Mouse (Mus musculus): ENCODE data around the gene Laptm5. TPM values are rescaled to one million over a fixed set of nuclear protein-coding genes. Genes with fewer than 3 reads are reported as not detected.

Gene Laptm5
- polyA plus RNA-seq, 1 experiment, result 1,969 TPM

GRCm38 (mm10) chr4:130947094-130947647 is 34.2 kb downstream of the Laptm5 start:
- Histone ChIP-seq H3K4me1 (replicated peaks; ENCODE audit: control insufficient read depth, insufficient read depth, low read length) (peaks cover 2% of the 10 kb centered on the region; the same call in 1 of the 2 replicates), H3K36me3 (ENCODE audit: control insufficient read depth, insufficient read depth, low read length) (no peaks in the 10 kb centered on the region), H3K27me3 (ENCODE audit: control insufficient read depth, insufficient read depth, low read length) (no peaks in the 10 kb centered on the region), H3K27ac (ENCODE audit: control insufficient read depth, insufficient read depth, low read length) (no peak overlapping the region), H3K4me3 (ENCODE audit: control insufficient read depth, insufficient read depth, low read length) (no peak overlapping the region)
- TF ChIP-seq CTCF (IDR thresholded peaks at IDR 0.05; ENCODE audit: borderline replicate concordance, control insufficient read depth, extremely low read depth, insufficient read depth, low read length, poor library complexity) (no peak), POLR2A (IDR thresholded peaks at IDR 0.05; ENCODE audit: control insufficient read depth, extremely low read depth, insufficient read depth, low read length, poor library complexity) (no peak)
- WGBS, result 38% methylated on average over 13 of the region's 13 CpGs
- peak; percentile 25 for DNase-seq

- no peak for DNase-seq
- Histone ChIP-seq H3K36me3 (ENCODE audit: control insufficient read depth, insufficient read depth, low read length) (no peaks in the 10 kb centered on the region), H3K4me1 (replicated peaks; ENCODE audit: control insufficient read depth, insufficient read depth, low read length) (peaks cover 2% of the 10 kb centered on the region; the same call in 1 of the 2 replicates), H3K27ac (ENCODE audit: control insufficient read depth, insufficient read depth, low read length) (no peak overlapping the region), H3K4me3 (ENCODE audit: control insufficient read depth, insufficient read depth, low read length) (no peak overlapping the region), H3K27me3 (ENCODE audit: control insufficient read depth, insufficient read depth, low read length) (no peaks in the 10 kb centered on the region)
- WGBS, result 89% methylated on average over 35 of the region's 35 CpGs
- TF ChIP-seq POLR2A (IDR thresholded peaks at IDR 0.05; ENCODE audit: control insufficient read depth, extremely low read depth, insufficient read depth, low read length, poor library complexity), result no peak
- TF ChIP-seq CTCF (IDR thresholded peaks at IDR 0.05; ENCODE audit: borderline replicate concordance, control insufficient read depth, extremely low read depth, insufficient read depth, low read length, poor library complexity), result no peak
Observed at GRCm38 (mm10) chr4:130949821-130950384, 37.0 kb downstream of the Laptm5 start.

- Histone ChIP-seq H3K4me1 (replicated peaks; ENCODE audit: control insufficient read depth, insufficient read depth, low read length) (peaks cover under 1% of the 10 kb centered on the region; the same call in 1 of the 2 replicates), H3K27ac (ENCODE audit: control insufficient read depth, insufficient read depth, low read length) (no peak overlapping the region), H3K36me3 (ENCODE audit: control insufficient read depth, insufficient read depth, low read length) (no peaks in the 10 kb centered on the region), H3K4me3 (ENCODE audit: control insufficient read depth, insufficient read depth, low read length) (no peak overlapping the region), H3K27me3 (ENCODE audit: control insufficient read depth, insufficient read depth, low read length) (no peaks in the 10 kb centered on the region)
- 23% methylated on average over 17 of the region's 17 CpGs for WGBS
- DNase-seq, result peak; percentile 49
- TF ChIP-seq POLR2A (IDR thresholded peaks at IDR 0.05; ENCODE audit: control insufficient read depth, extremely low read depth, insufficient read depth, low read length, poor library complexity) (no peak), CTCF (IDR thresholded peaks at IDR 0.05; ENCODE audit: borderline replicate concordance, control insufficient read depth, extremely low read depth, insufficient read depth, low read length, poor library complexity) (peak; percentile 67; the same call in 1 of the 2 replicates)
Observed at GRCm38 (mm10) chr4:130952531-130952930, 39.6 kb downstream of the Laptm5 start.

DNA sequence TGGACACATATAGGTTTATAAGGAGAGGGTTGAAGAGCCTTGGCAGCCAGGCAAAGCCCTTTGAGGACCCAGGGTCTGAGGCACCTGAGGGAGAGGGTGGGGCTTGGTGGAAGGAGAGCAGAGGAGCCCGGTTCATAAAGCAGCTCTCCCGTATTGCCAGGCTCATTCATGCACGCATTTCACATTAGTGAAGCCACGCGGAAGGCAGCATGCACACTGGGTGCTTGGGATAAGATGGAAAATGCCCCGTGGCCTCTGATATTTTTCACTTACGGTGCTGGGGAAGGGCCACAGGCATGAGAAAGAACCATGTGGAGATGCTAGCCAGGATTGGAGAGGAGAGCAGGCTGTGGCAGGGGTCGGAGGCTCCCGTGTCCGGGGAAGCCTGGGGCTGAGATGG is 44.2 kb downstream of the Laptm5 start:
- Histone ChIP-seq H3K4me1 (replicated peaks; ENCODE audit: control insufficient read depth, insufficient read depth, low read length) (peaks cover 5% of the 10 kb centered on the region; the same call in 1 of the 2 replicates), H3K27ac (ENCODE audit: control insufficient read depth, insufficient read depth, low read length) (no peak overlapping the region), H3K36me3 (ENCODE audit: control insufficient read depth, insufficient read depth, low read length) (no peaks in the 10 kb centered on the region), H3K4me3 (ENCODE audit: control insufficient read depth, insufficient read depth, low read length) (no peak overlapping the region), H3K27me3 (ENCODE audit: control insufficient read depth, insufficient read depth, low read length) (no peaks in the 10 kb centered on the region)
- DNase-seq, result no peak
- TF ChIP-seq CTCF (IDR thresholded peaks at IDR 0.05; ENCODE audit: borderline replicate concordance, control insufficient read depth, extremely low read depth, insufficient read depth, low read length, poor library complexity) (no peak), POLR2A (IDR thresholded peaks at IDR 0.05; ENCODE audit: control insufficient read depth, extremely low read depth, insufficient read depth, low read length, poor library complexity) (no peak)
- WGBS, result 91% methylated on average over 10 of the region's 10 CpGs

DNA sequence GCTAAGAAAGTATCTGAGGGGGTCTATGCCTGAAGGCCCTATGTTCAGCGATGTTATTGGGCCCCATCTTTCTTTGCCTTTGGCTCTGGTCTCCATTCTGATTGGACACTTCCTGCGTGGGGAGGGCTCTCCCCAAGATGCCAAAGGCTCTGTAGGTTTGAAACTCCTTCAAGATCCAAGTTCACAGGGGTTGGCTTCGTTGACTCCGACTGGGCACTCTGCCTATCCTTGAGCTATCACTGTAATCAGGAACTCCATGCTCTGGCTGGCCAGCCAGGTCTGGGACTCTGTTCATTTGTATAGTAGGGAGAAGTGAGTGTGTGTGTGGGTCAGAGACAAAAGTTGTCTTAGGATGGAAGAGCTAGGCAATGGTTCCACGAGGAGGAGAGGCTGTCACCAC is 45.9 kb downstream of the Laptm5 start:
- H3K4me3 ChIP-seq (ENCODE audit: control insufficient read depth, insufficient read depth, low read length), result no peak overlapping the region
- no peak for TF ChIP-seq CTCF (IDR thresholded peaks at IDR 0.05; ENCODE audit: borderline replicate concordance, control insufficient read depth, extremely low read depth, insufficient read depth, low read length, poor library complexity)
- TF ChIP-seq POLR2A (IDR thresholded peaks at IDR 0.05; ENCODE audit: control insufficient read depth, extremely low read depth, insufficient read depth, low read length, poor library complexity), result no peak
- 66% methylated on average over 5 of the region's 5 CpGs for WGBS
- DNase-seq, result no peak
- peaks cover 5% of the 10 kb centered on the region; the same call in 1 of the 2 replicates for H3K4me1 ChIP-seq (replicated peaks; ENCODE audit: control insufficient read depth, insufficient read depth, low read length)
- no peak overlapping the region for H3K27ac ChIP-seq (ENCODE audit: control insufficient read depth, insufficient read depth, low read length)
- no peaks in the 10 kb centered on the region for H3K27me3 ChIP-seq (ENCODE audit: control insufficient read depth, insufficient read depth, low read length)
- H3K36me3 ChIP-seq (ENCODE audit: control insufficient read depth, insufficient read depth, low read length), result no peaks in the 10 kb centered on the region

GRCm38 (mm10) chr4:130959678-130960077 is 46.8 kb downstream of the Laptm5 start:
- Histone ChIP-seq H3K27ac (ENCODE audit: control insufficient read depth, insufficient read depth, low read length) (no peak overlapping the region), H3K36me3 (ENCODE audit: control insufficient read depth, insufficient read depth, low read length) (no peaks in the 10 kb centered on the region)
- 74% methylated on average over 6 of the region's 6 CpGs for WGBS

More at GRCm38 (mm10) chr4:130959678-130960077, 46.8 kb downstream of the Laptm5 start:
- Histone ChIP-seq H3K4me3 (ENCODE audit: control insufficient read depth, insufficient read depth, low read length) (no peak overlapping the region), H3K27me3 (ENCODE audit: control insufficient read depth, insufficient read depth, low read length) (no peaks in the 10 kb centered on the region), H3K4me1 (replicated peaks; ENCODE audit: control insufficient read depth, insufficient read depth, low read length) (peaks cover 5% of the 10 kb centered on the region; the same call in 1 of the 2 replicates)
- DNase-seq, result no peak
- TF ChIP-seq CTCF (IDR thresholded peaks at IDR 0.05; ENCODE audit: borderline replicate concordance, control insufficient read depth, extremely low read depth, insufficient read depth, low read length, poor library complexity) (no peak), POLR2A (IDR thresholded peaks at IDR 0.05; ENCODE audit: control insufficient read depth, extremely low read depth, insufficient read depth, low read length, poor library complexity) (no peak)

All from thymus, adult 2 months (tissue).